Mouse (Mus musculus) forebrain, embryonic 13.5 days (tissue): ENCODE measurements around the gene Cep290. TPM values are rescaled to one million over a fixed set of nuclear protein-coding genes. Genes with fewer than 3 reads are reported as not detected.
"Not testable (repeated sequence)": the region's sequence is repeated elsewhere in the genome, so short reads cannot be mapped to it uniquely, and the experiment has no call there.

Source experiments
- ATAC-seq: fragments of 200-750 bp; cut with Nextera tagmentation; 2 replicates; pipeline ENCODE4 v1.8.0; 2017
- H3K27ac ChIP-seq: fragments of 300-500 bp; sonication (generic); 2 replicates; pipeline ENCODE4 v1.5.1; 2015; ENCODE audit warnings: inconsistent platforms, mild to moderate bottlenecking, moderate library complexity
- H3K27me3 ChIP-seq: fragments of 300-500 bp; sonication (generic); 2 replicates; pipeline ENCODE4 v1.6.1; 2015; ENCODE audit warnings: mild to moderate bottlenecking, inconsistent platforms
- H3K36me3 ChIP-seq: fragments of 300-500 bp; sonication (generic); 2 replicates; pipeline ENCODE4 v1.6.1; 2015; ENCODE audit warnings: mild to moderate bottlenecking, inconsistent platforms; ENCODE audit not compliant: poor library complexity, severe bottlenecking
- H3K4me1 ChIP-seq: fragments of 300-500 bp; sonication (generic); 2 replicates; pipeline ENCODE4 v1.6.1; 2015; ENCODE audit warnings: inconsistent platforms
- H3K4me2 ChIP-seq: fragments of 300-500 bp; sonication (generic); 2 replicates; pipeline ENCODE4 v1.6.1; 2015; ENCODE audit warnings: inconsistent platforms, mild to moderate bottlenecking, moderate library complexity
- H3K4me3 ChIP-seq: fragments of 300-500 bp; sonication (generic); 2 replicates; pipeline ENCODE4 v1.5.1; 2015; ENCODE audit warnings: mild to moderate bottlenecking, inconsistent platforms
- H3K9ac ChIP-seq: fragments of 300-500 bp; sonication (generic); 2 replicates; pipeline ENCODE4 v1.6.1; 2015; ENCODE audit warnings: mild to moderate bottlenecking, inconsistent platforms
- H3K9me3 ChIP-seq: fragments of 300-500 bp; sonication (generic); replicated peaks from 2 replicates; pipeline ENCODE4 v1.6.1; 2016; ENCODE audit warnings: inconsistent platforms
- WGBS: fragments of 180-500 bp; shearing (Covaris S2); methylation state at CpG from one replicate; pipeline ENCODE4 v1.1.7; 2015; 5-methylcytosine and 5-hydroxymethylcytosine counted together
- polyA plus RNA-seq: library from polyadenylated mRNA; unstranded; fragments of >200 nt; fragmentation: Nextera tagmentation; extraction: Ambion mirVana; gene quantifications from 2 replicates; pipeline ENCODE4 v1.2.1, GENCODE M21; 2015

Gene Cep290
- polyA plus RNA-seq, 1 experiment from 2014 or later, result 8.3 TPM

DNA sequence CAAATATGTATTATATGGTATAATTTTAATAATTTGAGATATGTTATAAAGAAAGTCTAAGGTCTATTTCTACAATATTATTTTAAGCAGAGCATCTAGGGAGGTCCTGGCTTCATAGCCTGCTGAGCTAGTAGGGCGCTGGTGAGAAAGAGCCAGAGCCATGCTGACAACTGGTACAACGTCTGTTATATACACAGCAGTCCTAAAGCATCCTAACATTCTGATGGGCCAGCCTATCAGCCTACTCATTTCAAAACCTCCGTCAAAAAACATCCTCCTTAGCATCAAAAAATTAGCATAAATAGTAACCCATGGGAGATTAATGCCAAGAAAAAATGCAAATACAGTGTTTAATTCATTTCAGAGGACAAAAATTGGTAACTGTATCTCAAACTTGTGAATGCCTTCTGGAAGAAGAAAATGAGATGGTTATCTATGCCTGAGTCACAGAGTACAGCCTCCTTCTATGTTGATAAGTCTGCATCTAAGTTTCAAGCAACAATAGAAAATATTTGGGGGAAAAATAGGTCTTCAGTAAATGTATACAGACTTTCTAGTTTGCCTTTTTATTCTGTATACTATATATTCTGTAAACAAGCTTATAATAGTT is 69.3 kb downstream of the Cep290 start:
- no peak overlapping the region for H3K27ac ChIP-seq
- no peaks in the 10 kb centered on the region for H3K4me1 ChIP-seq
- H3K27me3 ChIP-seq, result no peaks in the 10 kb centered on the region
- H3K9ac ChIP-seq, result no peak overlapping the region
- peaks cover 19% of the 10 kb centered on the region for H3K36me3 ChIP-seq
- H3K4me2 ChIP-seq, result no peak overlapping the region
- no peak overlapping the region for H3K4me3 ChIP-seq
- 79% methylated on average over 3 of the region's 3 CpGs for WGBS
- peak; percentile 83 for ATAC-seq
- no peaks in the 10 kb centered on the region for H3K9me3 ChIP-seq

- H3K4me2 ChIP-seq, H3K9ac ChIP-seq, H3K4me1 ChIP-seq, H3K9me3 ChIP-seq, H3K27me3 ChIP-seq, H3K4me3 ChIP-seq, H3K27ac ChIP-seq, ATAC-seq: not testable (repeated sequence)
- H3K36me3 ChIP-seq, result peaks cover 22% of the 10 kb centered on the region
- over 99% methylated on average over 3 of the region's 3 CpGs for whole genome bisulfite sequencing
These were observed 73.0 kb downstream of the Cep290 start for GRCm38 (mm10) chr10:100560194-100560883.

GRCm38 (mm10) chr10:100564112-100564511 is 76.8 kb downstream of the Cep290 start:
- H3K4me2 ChIP-seq, result no peak overlapping the region
- H3K4me3 ChIP-seq, result no peak overlapping the region
- no peaks in the 10 kb centered on the region for H3K4me1 ChIP-seq
- H3K27ac ChIP-seq, result no peak overlapping the region
- no peak overlapping the region for H3K9ac ChIP-seq
- 85% methylated on average over 3 of the region's 3 CpGs for WGBS
- no peaks in the 10 kb centered on the region for H3K9me3 ChIP-seq
- H3K27me3 ChIP-seq, result no peaks in the 10 kb centered on the region
- peaks cover 39% of the 10 kb centered on the region for H3K36me3 ChIP-seq
- ATAC-seq, result no peak

GRCm38 (mm10) chr10:100571707-100572106 is 84.3 kb downstream of the Cep290 start:
- Histone ChIP-seq H3K36me3 (peaks cover 49% of the 10 kb centered on the region), H3K4me2 (no peak overlapping the region), H3K27ac (no peak overlapping the region), H3K9ac (no peak overlapping the region), H3K27me3 (no peaks in the 10 kb centered on the region), H3K9me3 (no peaks in the 10 kb centered on the region), H3K4me3 (no peak overlapping the region), H3K4me1 (no peaks in the 10 kb centered on the region)
- 95% methylated on average over 3 of the region's 3 CpGs for WGBS
- ATAC-seq, result no peak

DNA sequence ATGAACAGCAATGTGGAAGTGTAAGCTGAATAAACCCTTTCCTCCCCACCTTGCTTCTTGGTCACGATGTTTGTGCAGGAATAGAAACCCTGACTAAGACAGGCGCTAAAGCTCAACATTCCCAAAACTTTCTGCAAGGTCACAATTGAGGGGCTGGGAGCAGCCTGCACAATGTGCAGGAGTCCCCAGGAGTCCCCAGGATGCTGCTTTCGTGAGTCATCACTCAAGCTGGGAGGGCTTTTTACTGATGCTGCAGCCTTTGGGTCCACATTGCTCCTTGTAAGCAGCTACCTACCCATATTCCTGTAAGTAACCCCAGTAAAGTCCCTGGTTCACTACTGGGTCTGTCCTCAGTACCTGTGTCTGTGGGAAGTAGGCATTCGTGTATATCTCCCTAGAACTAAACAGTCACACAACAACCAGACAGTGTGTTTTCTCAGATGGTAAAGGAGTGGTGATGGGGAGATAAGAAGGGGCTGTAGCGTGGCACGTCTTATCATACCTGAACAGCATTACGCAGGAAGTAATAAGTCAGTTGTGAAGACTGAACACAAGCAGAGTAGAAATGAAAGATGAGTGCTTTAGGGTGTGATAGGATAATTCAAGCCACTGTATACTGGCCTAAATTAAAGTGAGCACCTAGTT is 87.3 kb downstream of the Cep290 start:
- WGBS, result 94% methylated on average over 7 of the region's 7 CpGs
- H3K27me3 ChIP-seq, result no peaks in the 10 kb centered on the region
- ATAC-seq, result no peak

GRCm38 (mm10) chr10:100575294-100575693 is 87.9 kb downstream of the Cep290 start:
- H3K4me3 ChIP-seq, result no peak overlapping the region
- no peak for ATAC-seq
- no peak overlapping the region for H3K27ac ChIP-seq
- 93% methylated on average over 7 of the region's 7 CpGs for WGBS
- peaks cover 45% of the 10 kb centered on the region for H3K36me3 ChIP-seq
- H3K27me3 ChIP-seq, result no peaks in the 10 kb centered on the region
- no peak overlapping the region for H3K9ac ChIP-seq
- H3K4me2 ChIP-seq, result no peak overlapping the region
- H3K9me3 ChIP-seq, result no peaks in the 10 kb centered on the region
- no peaks in the 10 kb centered on the region for H3K4me1 ChIP-seq

More for the DNA sequence above, 87.3 kb downstream of the Cep290 start:
- Histone ChIP-seq H3K27ac (no peak overlapping the region), H3K9ac (no peak overlapping the region), H3K4me2 (no peak overlapping the region), H3K4me1 (no peaks in the 10 kb centered on the region), H3K9me3 (no peaks in the 10 kb centered on the region), H3K36me3 (peaks cover 46% of the 10 kb centered on the region), H3K4me3 (no peak overlapping the region)

DNA sequence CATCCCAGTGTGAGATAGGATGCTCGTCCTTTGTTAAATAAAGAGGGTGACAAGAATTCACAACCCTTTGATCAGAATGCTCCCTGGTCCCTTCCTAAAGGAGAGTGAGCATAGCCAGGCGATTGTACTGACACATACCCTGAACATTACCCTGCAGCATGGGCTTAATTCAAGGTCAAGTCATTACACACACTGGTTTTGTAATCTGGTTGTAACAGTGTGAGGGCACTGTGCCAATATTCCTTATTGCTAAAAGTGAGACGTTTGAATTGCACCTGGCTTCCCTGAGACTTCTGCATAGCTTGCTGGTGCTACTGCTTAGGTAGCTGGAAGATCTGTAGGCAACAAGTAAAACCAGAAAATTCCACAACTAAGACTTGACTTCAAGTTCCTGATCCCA is 96.8 kb downstream of the Cep290 start:
- peaks cover 5% of the 10 kb centered on the region; the same call in 1 of the 2 replicates for H3K36me3 ChIP-seq
- H3K4me2 ChIP-seq, result no peak overlapping the region
- no peak overlapping the region for H3K4me3 ChIP-seq
- no peaks in the 10 kb centered on the region for H3K9me3 ChIP-seq
- no peak for ATAC-seq
- H3K27me3 ChIP-seq, result no peaks in the 10 kb centered on the region
- no peak overlapping the region for H3K27ac ChIP-seq
- no peak overlapping the region for H3K9ac ChIP-seq
- peaks cover 8% of the 10 kb centered on the region; the same call in 1 of the 2 replicates for H3K4me1 ChIP-seq
- 86% methylated on average over 3 of the region's 3 CpGs for WGBS

- H3K27me3 ChIP-seq, result no peaks in the 10 kb centered on the region
- H3K36me3 ChIP-seq, result peaks cover 5% of the 10 kb centered on the region; the same call in 1 of the 2 replicates
- peaks cover 8% of the 10 kb centered on the region; the same call in 1 of the 2 replicates for H3K4me1 ChIP-seq
- WGBS, result 45% methylated on average over 7 of the region's 7 CpGs
- H3K9ac ChIP-seq, result peak overlapping the region; percentile 76
- no peaks in the 10 kb centered on the region for H3K9me3 ChIP-seq
- peak; percentile 4; the same call in 1 of the 2 replicates for ATAC-seq
- H3K4me3 ChIP-seq, result peak overlapping the region; percentile 68
- no peak overlapping the region; the same call in 1 of the 2 replicates for H3K27ac ChIP-seq
- peak overlapping the region; percentile 70 for H3K4me2 ChIP-seq
These were observed 101.2 kb downstream of the Cep290 start for GRCm38 (mm10) chr10:100588524-100588923.

- H3K36me3 ChIP-seq, result peaks cover 5% of the 10 kb centered on the region; the same call in 1 of the 2 replicates
- H3K27me3 ChIP-seq, result no peaks in the 10 kb centered on the region
- WGBS, result under 1% methylated on average over 31 of the region's 31 CpGs
- H3K4me2 ChIP-seq, result peak overlapping the region; percentile 70
- no peaks in the 10 kb centered on the region for H3K9me3 ChIP-seq
- ATAC-seq, result peak; percentile 99
- H3K4me3 ChIP-seq, result peak overlapping the region; percentile 68
- H3K4me1 ChIP-seq, result peaks cover 8% of the 10 kb centered on the region; the same call in 1 of the 2 replicates
- H3K9ac ChIP-seq, result peak overlapping the region; percentile 76
- no peak overlapping the region; the same call in 1 of the 2 replicates for H3K27ac ChIP-seq
These were observed 101.6 kb downstream of the Cep290 start for GRCm38 (mm10) chr10:100588932-100589388.

GRCm38 (mm10) chr10:100590323-100590722 is 103.0 kb downstream of the Cep290 start, which contains the start of the genes 4930430F08Rik and 1700017N19Rik:
Gene 4930430F08Rik, minus strand, starts transcription at chr10:100590423.
Gene 1700017N19Rik, plus strand, starts transcription at chr10:100590484.
- H3K27ac ChIP-seq, result no peak within 1 kb of the TSS
- peak within 1 kb of the TSS; percentile 68 for H3K4me3 ChIP-seq
- ATAC-seq, result no peak
- H3K9me3 ChIP-seq, result no peaks in the 10 kb centered on the region
- WGBS, result 81% methylated on average over 1 of the region's 1 CpGs
- H3K9ac ChIP-seq, result no peak within 1 kb of the TSS
- no peaks in the 10 kb centered on the region for H3K36me3 ChIP-seq
- H3K4me1 ChIP-seq, result peaks cover 8% of the 10 kb centered on the region; the same call in 1 of the 2 replicates
- peak within 1 kb of the TSS; percentile 70 for H3K4me2 ChIP-seq
- no peaks in the 10 kb centered on the region for H3K27me3 ChIP-seq

GRCm38 (mm10) chr10:100598339-100598738 is 111.0 kb downstream of the Cep290 start:
- Histone ChIP-seq H3K9ac (no peak overlapping the region), H3K4me3 (no peak overlapping the region), H3K4me1 (no peaks in the 10 kb centered on the region), H3K4me2 (no peak overlapping the region), H3K27me3 (no peaks in the 10 kb centered on the region), H3K9me3 (no peaks in the 10 kb centered on the region), H3K36me3 (no peaks in the 10 kb centered on the region), H3K27ac (no peak overlapping the region)
- WGBS, result 91% methylated on average over 3 of the region's 3 CpGs
- ATAC-seq, result no peak

DNA sequence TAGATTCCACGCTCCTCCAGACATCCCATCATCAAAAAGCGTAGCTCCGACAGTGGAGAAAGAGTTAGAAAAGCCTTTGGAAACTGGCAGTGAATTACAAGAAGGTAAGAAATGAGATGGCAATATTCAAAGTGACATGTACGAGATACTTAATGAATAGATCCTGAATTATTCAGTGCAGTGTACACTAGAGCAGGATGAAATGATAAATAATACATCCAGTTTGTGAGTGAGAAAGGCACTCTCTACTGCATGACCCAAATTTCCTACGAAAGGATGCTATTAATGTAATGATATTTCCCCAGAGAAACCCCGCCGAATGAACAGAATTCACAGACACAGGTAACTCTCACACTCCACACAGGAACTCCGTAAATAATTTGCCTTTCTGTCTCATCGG is 116.2 kb downstream of the Cep290 start:
- Histone ChIP-seq H3K27ac (no peak overlapping the region), H3K36me3 (no peaks in the 10 kb centered on the region), H3K4me2 (no peak overlapping the region), H3K9me3 (no peaks in the 10 kb centered on the region), H3K27me3 (no peaks in the 10 kb centered on the region), H3K4me3 (no peak overlapping the region), H3K4me1 (no peaks in the 10 kb centered on the region), H3K9ac (no peak overlapping the region)
- 86% methylated on average over 9 of the region's 9 CpGs for WGBS
- no peak for ATAC-seq
